Mouse (Mus musculus) heart, embryonic 15.5 days (tissue): ENCODE measurements around the gene Rxrb. TPM values are rescaled to one million over a fixed set of nuclear protein-coding genes. Genes with fewer than 3 reads are reported as not detected.
A peak's percentile ranks its signal among the peaks of the same experiment; 100 is the strongest.
"Not testable (repeated sequence)": the region's sequence is repeated elsewhere in the genome, so short reads cannot be mapped to it uniquely, and the experiment has no call there.

Source experiments
- ATAC-seq: fragments of 200-750 bp; cut with Nextera tagmentation; replicated peaks from 2 replicates; pipeline ENCODE4 v1.8.0; 2017; ENCODE audit warnings: low read depth, moderate TSS enrichment; ENCODE audit not compliant: insufficient number of reproducible peaks, insufficient read depth, low FRiP score
- H3K27ac ChIP-seq: fragments of 300-500 bp; sonication (generic); 2 replicates; pipeline ENCODE4 v1.5.1; 2015; ENCODE audit warnings: mild to moderate bottlenecking, inconsistent platforms
- H3K27me3 ChIP-seq: fragments of 300-500 bp; sonication (generic); 2 replicates; pipeline ENCODE4 v1.6.1; 2015; ENCODE audit warnings: inconsistent platforms
- H3K36me3 ChIP-seq: fragments of 300-500 bp; sonication (generic); 2 replicates; pipeline ENCODE4 v1.6.1; 2015; ENCODE audit warnings: mild to moderate bottlenecking, inconsistent platforms
- H3K4me1 ChIP-seq: fragments of 300-500 bp; sonication (generic); replicated peaks from 2 replicates; pipeline ENCODE4 v1.6.1; 2015; ENCODE audit warnings: inconsistent platforms
- H3K4me2 ChIP-seq: fragments of 300-500 bp; sonication (generic); 2 replicates; pipeline ENCODE4 v1.6.1; 2015; ENCODE audit warnings: inconsistent platforms, mild to moderate bottlenecking, moderate library complexity
- H3K4me3 ChIP-seq: fragments of 300-500 bp; sonication (generic); 2 replicates; pipeline ENCODE4 v1.5.1; 2015; ENCODE audit warnings: mild to moderate bottlenecking, inconsistent platforms
- H3K9ac ChIP-seq: fragments of 300-500 bp; sonication (generic); 2 replicates; pipeline ENCODE4 v1.6.1; 2015; ENCODE audit warnings: mild to moderate bottlenecking, inconsistent platforms
- H3K9me3 ChIP-seq: fragments of 300-500 bp; sonication (generic); replicated peaks from 2 replicates; pipeline ENCODE4 v1.6.1; 2016; ENCODE audit warnings: inconsistent platforms
- WGBS: fragments of 180-500 bp; shearing (Covaris S2); methylation state at CpG from one replicate; pipeline ENCODE4 v1.1.7; 2015; ENCODE audit warnings: mixed read lengths; 5-methylcytosine and 5-hydroxymethylcytosine counted together
- polyA plus RNA-seq: library from polyadenylated mRNA; unstranded; fragments of >200 nt; fragmentation: Nextera tagmentation; extraction: Ambion mirVana; gene quantifications from 2 replicates; pipeline ENCODE4 v1.2.1, GENCODE M21; 2015

Gene Rxrb
- 26.8 and 38.5 TPM in 2 replicates for polyA plus RNA-seq

- Histone ChIP-seq H3K27ac (peak within 1 kb of the TSS; percentile 99), H3K27me3 (no peaks in the 10 kb centered on the region), H3K4me1 (peaks cover 60% of the 10 kb centered on the region), H3K9me3 (no peaks in the 10 kb centered on the region), H3K4me2 (peak within 1 kb of the TSS; percentile 89), H3K4me3 (peak within 1 kb of the TSS; percentile 91), H3K9ac (peak within 1 kb of the TSS; percentile 96), H3K36me3 (peaks cover 50% of the 10 kb centered on the region)
- peak; percentile 84 for ATAC-seq
- under 1% methylated on average over 76 of the region's 88 CpGs for WGBS
Observed at GRCm38 (mm10) chr17:34031465-34032173, at the start of gene Rxrb, which contains the start of gene Slc39a7. Gene Rxrb (plus strand): TSS chr17:34031812. Gene Slc39a7 (minus strand): TSS chr17:34031682.

GRCm38 (mm10) chr17:33982136-33982535 lies 49.5 kb upstream of the Rxrb start:
- H3K9ac ChIP-seq, H3K27ac ChIP-seq, H3K36me3 ChIP-seq, H3K9me3 ChIP-seq, ATAC-seq: not testable (repeated sequence)
- Histone ChIP-seq H3K4me3 (peak overlapping the region; percentile 60; the same call in 1 of the 2 replicates), H3K27me3 (peaks cover 35% of the 10 kb centered on the region), H3K4me2 (peak overlapping the region; percentile 78), H3K4me1 (peaks cover 27% of the 10 kb centered on the region)
- WGBS, result 9% methylated on average over 8 of the region's 8 CpGs

- Histone ChIP-seq H3K27ac (no peak overlapping the region), H3K9me3 (no peaks in the 10 kb centered on the region), H3K4me2 (no peak overlapping the region), H3K4me3 (no peak overlapping the region), H3K27me3 (peaks cover 26% of the 10 kb centered on the region), H3K36me3 (no peaks in the 10 kb centered on the region), H3K4me1 (no peaks in the 10 kb centered on the region), H3K9ac (no peak overlapping the region)
- 29% methylated on average over 10 of the region's 10 CpGs for WGBS
- no peak; the same call in 1 of the 2 replicates for ATAC-seq
Observed at GRCm38 (mm10) chr17:33991788-33992664, 39.6 kb upstream of the Rxrb start.

GRCm38 (mm10) chr17:33994959-33995358 lies 36.7 kb upstream of the Rxrb start:
- whole genome bisulfite sequencing, result 86% methylated on average over 8 of the region's 8 CpGs

GRCm38 (mm10) chr17:33995651-33996050 lies 36.0 kb upstream of the Rxrb start:
- ATAC-seq, result no peak
- H3K27me3 ChIP-seq, result peaks cover 22% of the 10 kb centered on the region
- WGBS, result 39% methylated on average over 3 of the region's 3 CpGs

More at GRCm38 (mm10) chr17:33994959-33995358, 36.7 kb upstream of the Rxrb start:
- no peaks in the 10 kb centered on the region for H3K9me3 ChIP-seq
- peaks cover 16% of the 10 kb centered on the region for H3K27me3 ChIP-seq
- no peaks in the 10 kb centered on the region for H3K36me3 ChIP-seq
- no peak overlapping the region for H3K9ac ChIP-seq
- H3K27ac ChIP-seq, result no peak overlapping the region
- H3K4me2 ChIP-seq, result no peak overlapping the region
- H3K4me1 ChIP-seq, result 0 out of 2 replicates have a peak, but pooled peaks cover 7% of the 10 kb centered on the region
- no peak overlapping the region for H3K4me3 ChIP-seq
- ATAC-seq, result no peak

GRCm38 (mm10) chr17:33997025-33997424 lies 34.6 kb upstream of the Rxrb start:
- H3K9me3 ChIP-seq, H3K4me2 ChIP-seq, H3K9ac ChIP-seq, ATAC-seq, H3K36me3 ChIP-seq, H3K4me3 ChIP-seq, H3K27ac ChIP-seq, H3K4me1 ChIP-seq: not testable (repeated sequence)
- peaks cover 31% of the 10 kb centered on the region for H3K27me3 ChIP-seq
- WGBS, result 82% methylated on average over 2 of the region's 2 CpGs

More at GRCm38 (mm10) chr17:33995651-33996050, 36.0 kb upstream of the Rxrb start:
- no peaks in the 10 kb centered on the region for H3K9me3 ChIP-seq
- H3K4me1 ChIP-seq, result 0 out of 2 replicates have a peak, but pooled peaks cover 7% of the 10 kb centered on the region
- no peak overlapping the region for H3K27ac ChIP-seq
- H3K4me3 ChIP-seq, result no peak overlapping the region
- no peak overlapping the region for H3K4me2 ChIP-seq
- H3K36me3 ChIP-seq, result no peaks in the 10 kb centered on the region
- H3K9ac ChIP-seq, result no peak overlapping the region

GRCm38 (mm10) chr17:33998697-33999096 lies 32.9 kb upstream of the Rxrb start:
- peaks cover 34% of the 10 kb centered on the region for H3K27me3 ChIP-seq

GRCm38 (mm10) chr17:33999341-34000149 lies 32.1 kb upstream of the Rxrb start:
- Histone ChIP-seq H3K9ac (peak overlapping the region; percentile 63), H3K4me3 (peak overlapping the region; percentile 56), H3K4me1 (0 out of 2 replicates have a peak, but pooled peaks cover 7% of the 10 kb centered on the region), H3K36me3 (no peaks in the 10 kb centered on the region), H3K27ac (no peak overlapping the region), H3K27me3 (peaks cover 35% of the 10 kb centered on the region), H3K4me2 (peak overlapping the region; percentile 95), H3K9me3 (no peaks in the 10 kb centered on the region)
- peak; percentile 78 for ATAC-seq
- WGBS, result 2% methylated on average over 86 of the region's 87 CpGs

More at GRCm38 (mm10) chr17:33998697-33999096, 32.9 kb upstream of the Rxrb start:
- Histone ChIP-seq H3K4me2 (peak overlapping the region; percentile 95), H3K4me3 (peak overlapping the region; percentile 56; the same call in 1 of the 2 replicates)
- not testable (repeated sequence) for H3K36me3 ChIP-seq, H3K4me1 ChIP-seq, H3K9me3 ChIP-seq, ATAC-seq, H3K27ac ChIP-seq, H3K9ac ChIP-seq
- WGBS, result 54% methylated on average over 5 of the region's 5 CpGs

- peak; percentile 87 for ATAC-seq
- no peaks in the 10 kb centered on the region for H3K9me3 ChIP-seq
- H3K27me3 ChIP-seq, result peaks cover 35% of the 10 kb centered on the region
- under 1% methylated on average over 30 of the region's 30 CpGs for WGBS
- peak within 1 kb of the TSS; percentile 56 for H3K4me3 ChIP-seq
- peak within 1 kb of the TSS; percentile 63 for H3K9ac ChIP-seq
- no peak within 1 kb of the TSS for H3K27ac ChIP-seq
- peak within 1 kb of the TSS; percentile 95 for H3K4me2 ChIP-seq
- no peaks in the 10 kb centered on the region for H3K36me3 ChIP-seq
- H3K4me1 ChIP-seq, result 0 out of 2 replicates have a peak, but pooled peaks cover 7% of the 10 kb centered on the region
Observed at GRCm38 (mm10) chr17:34000150-34000537, 31.5 kb upstream of the Rxrb start, which contains the start of gene H2-K1. Gene H2-K1 (minus strand): TSS chr17:34000347.

- 45% methylated on average over 2 of the region's 2 CpGs for WGBS
- H3K4me1 ChIP-seq, H3K27ac ChIP-seq, H3K36me3 ChIP-seq, ATAC-seq, H3K9ac ChIP-seq, H3K9me3 ChIP-seq: not testable (repeated sequence)
- Histone ChIP-seq H3K4me3 (peak overlapping the region; percentile 56; the same call in 1 of the 2 replicates), H3K4me2 (peak overlapping the region; percentile 95), H3K27me3 (peaks cover 35% of the 10 kb centered on the region)
Observed at GRCm38 (mm10) chr17:34000796-34001195, 30.8 kb upstream of the Rxrb start.
